Mouse (Mus musculus) hindbrain, embryonic 13.5 days (tissue): ENCODE measurements at regions not wholly inside any gene's neighbourhood (a gene's known extent, or its start where the extent isn't known, plus 50 kb on each side); places are given as distances from the start of the nearest gene placed in this dataset. TPM values are rescaled to one million over a fixed set of nuclear protein-coding genes. Genes with fewer than 3 reads are reported as not detected.

Experiments
- ATAC-seq: fragments of 200-750 bp; cut with Nextera tagmentation; 2 replicates; pipeline ENCODE4 v1.8.0; 2017; ENCODE audit warnings: moderate TSS enrichment; ENCODE audit not compliant: low FRiP score
- H3K27ac ChIP-seq: fragments of 300-500 bp; sonication (generic); 2 replicates; pipeline ENCODE4 v1.5.1; 2015; ENCODE audit warnings: inconsistent platforms, mild to moderate bottlenecking, moderate library complexity
- H3K27me3 ChIP-seq: fragments of 300-500 bp; sonication (generic); 2 replicates; pipeline ENCODE4 v1.6.1; 2015; ENCODE audit warnings: mild to moderate bottlenecking, inconsistent platforms
- H3K36me3 ChIP-seq: fragments of 300-500 bp; sonication (generic); 2 replicates; pipeline ENCODE4 v1.6.1; 2015; ENCODE audit warnings: mild to moderate bottlenecking, inconsistent platforms
- H3K4me1 ChIP-seq: fragments of 300-500 bp; sonication (generic); replicated peaks from 2 replicates; pipeline ENCODE4 v1.6.1; 2015; ENCODE audit warnings: inconsistent platforms
- H3K4me2 ChIP-seq: fragments of 300-500 bp; sonication (generic); 2 replicates; pipeline ENCODE4 v1.6.1; 2015; ENCODE audit warnings: inconsistent platforms, mild to moderate bottlenecking, moderate library complexity
- H3K4me3 ChIP-seq: fragments of 300-500 bp; sonication (generic); 2 replicates; pipeline ENCODE4 v1.5.1; 2015; ENCODE audit warnings: mild to moderate bottlenecking, inconsistent platforms
- H3K9ac ChIP-seq: fragments of 300-500 bp; sonication (generic); 2 replicates; pipeline ENCODE4 v1.6.1; 2015; ENCODE audit warnings: mild to moderate bottlenecking, inconsistent platforms
- H3K9me3 ChIP-seq: fragments of 300-500 bp; sonication (generic); 2 replicates; pipeline ENCODE4 v1.6.1; 2016; ENCODE audit warnings: inconsistent platforms
- WGBS: fragments of 180-500 bp; shearing (Covaris S2); methylation state at CpG from one replicate; pipeline ENCODE4 v1.1.7; 2015; 5-methylcytosine and 5-hydroxymethylcytosine counted together
- microRNA-seq: library from miRNA; unstranded; fragments of <30 nt; microRNA quantifications from one replicate; pipeline ENCODE4, GENCODE M21; 2016

- 4% methylated on average over 26 of the region's 26 CpGs for WGBS
- no peaks in the 10 kb centered on the region for H3K36me3 ChIP-seq
- H3K27me3 ChIP-seq: peaks cover 69% of the 10 kb centered on the region
- H3K4me2 ChIP-seq: peak overlapping the region; percentile 85
- peak overlapping the region; percentile 42; the same call in 1 of the 2 replicates for H3K27ac ChIP-seq
- no peaks in the 10 kb centered on the region for H3K9me3 ChIP-seq
- H3K4me1 ChIP-seq: peaks cover 24% of the 10 kb centered on the region
- H3K9ac ChIP-seq: peak overlapping the region; percentile 70
- ATAC-seq: peak; percentile 64
- peak overlapping the region; percentile 56 for H3K4me3 ChIP-seq
Observed at GRCm38 (mm10) chr2:180385231-180385895, 50.9 kb upstream of the Gata5 start.

Small RNA genes in the stretch of these regions (microRNA-seq; reads per million reads assigned to microRNA genes)
- gene Mir133a-2: not detected
- gene Mir1a-1: not detected
